Mouse (Mus musculus): ENCODE results near the gene Ydjc. TPM values are rescaled to one million over a fixed set of nuclear protein-coding genes. Genes with fewer than 3 reads are reported as not detected.

Gene Ydjc
- 37.3 and 43.7 TPM in 2 replicates for polyA plus RNA-seq (2015; fragmentation: Nextera tagmentation; extraction: Ambion mirVana)

DNA sequence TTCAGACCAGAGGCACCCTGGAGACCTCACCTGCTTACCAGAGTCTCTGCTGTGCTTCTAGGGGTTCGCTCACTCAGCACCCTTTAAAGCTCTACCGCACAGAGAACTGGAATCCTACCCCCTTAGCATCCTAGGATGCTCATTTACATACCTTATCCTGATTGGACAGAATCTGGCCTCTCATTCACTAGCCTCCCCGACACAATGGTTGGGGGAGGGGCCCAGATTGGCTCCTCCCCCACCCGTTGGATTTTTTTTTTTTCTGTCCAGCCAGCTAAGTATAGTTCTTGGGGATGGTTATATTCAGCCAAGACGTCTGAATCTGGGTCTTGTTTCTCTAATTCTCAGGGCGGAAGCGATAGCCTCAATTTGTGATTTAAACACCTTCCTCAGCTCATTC is at the start of gene Ydjc:
Gene Ydjc, plus strand, starts transcription at position 283 of the 400 bp plus-strand sequence.
- Histone ChIP-seq H3K27ac (no peak within 1 kb of the TSS), H3K27me3 (replicated peaks) (no peaks in the 10 kb centered on the region), H3K36me3 (replicated peaks) (no peaks in the 10 kb centered on the region), H3K4me1 (peaks cover 17% of the 10 kb centered on the region), H3K4me3 (no peak within 1 kb of the TSS), H3K9me3 (no peaks in the 10 kb centered on the region), H3K4me2 (no peak within 1 kb of the TSS), H3K9ac (no peak within 1 kb of the TSS)
- 17% methylated on average over 7 of the region's 7 CpGs for WGBS
- no peak for ATAC-seq (replicated peaks)

DNA sequence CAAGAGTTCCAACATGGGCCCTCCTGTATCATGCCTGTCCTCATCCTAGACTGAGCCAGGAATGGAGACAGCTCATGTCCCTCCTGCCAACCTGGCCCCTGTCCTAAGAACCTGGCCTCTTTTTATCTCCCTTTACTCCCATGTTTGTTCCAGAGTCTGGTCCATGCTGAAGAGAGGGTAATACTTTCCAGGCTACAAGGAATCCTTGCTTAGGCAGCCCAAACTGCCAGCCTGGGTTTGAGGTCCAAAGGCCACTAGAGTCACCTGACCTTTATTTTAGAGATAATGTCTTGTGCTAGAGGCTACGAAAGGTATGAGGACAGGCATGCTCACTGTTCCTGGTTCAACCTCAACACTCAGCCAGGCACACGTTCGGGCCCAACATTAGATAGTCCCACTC is 47.5 kb upstream of the Ydjc start:
- ATAC-seq (replicated peaks): no peak
- no peak overlapping the region for H3K4me2 ChIP-seq
- no peak overlapping the region for H3K9ac ChIP-seq
- no peaks in the 10 kb centered on the region for H3K27me3 ChIP-seq (replicated peaks)
- peaks cover 39% of the 10 kb centered on the region for H3K36me3 ChIP-seq (replicated peaks)
- H3K4me1 ChIP-seq: no peaks in the 10 kb centered on the region
- H3K27ac ChIP-seq: no peak overlapping the region
- 97% methylated on average over 3 of the region's 3 CpGs for WGBS
- no peak overlapping the region for H3K4me3 ChIP-seq
- H3K9me3 ChIP-seq: no peaks in the 10 kb centered on the region

DNA sequence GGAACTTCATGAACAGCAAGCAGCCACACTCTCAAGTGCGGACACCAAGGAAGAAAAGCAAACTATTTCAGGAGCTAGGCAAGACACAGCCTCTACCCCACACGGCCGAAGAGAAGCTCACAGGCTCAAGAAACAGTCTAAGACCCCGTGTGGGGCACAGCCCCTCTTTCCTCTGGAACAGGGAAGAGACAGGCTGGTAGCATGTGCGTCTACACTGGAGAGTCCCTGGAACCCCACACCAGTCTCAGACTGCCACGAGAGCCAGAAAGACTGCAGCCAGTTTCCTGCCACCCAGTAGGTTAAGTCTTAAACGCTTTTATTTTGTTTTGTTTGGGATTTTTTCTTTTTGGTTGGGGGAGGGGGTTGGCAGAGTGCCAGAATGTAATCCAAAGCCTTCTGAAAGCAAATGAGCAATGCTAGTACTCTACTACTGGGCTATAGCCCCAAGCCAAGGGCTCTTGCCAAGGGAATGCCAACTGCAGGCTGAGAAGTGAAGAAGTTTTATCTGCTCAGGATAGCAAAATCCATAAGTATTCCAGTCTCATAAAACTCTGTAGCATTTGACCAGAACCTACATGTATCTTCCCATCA is 41.7 kb upstream of the Ydjc start:
- ATAC-seq (replicated peaks): no peak
- no peaks in the 10 kb centered on the region for H3K27me3 ChIP-seq (replicated peaks)
- H3K4me3 ChIP-seq: no peak overlapping the region
- no peak overlapping the region for H3K27ac ChIP-seq
- no peak overlapping the region for H3K9ac ChIP-seq
- H3K9me3 ChIP-seq: no peaks in the 10 kb centered on the region
- whole genome bisulfite sequencing: 65% methylated on average over 7 of the region's 7 CpGs
- peaks cover 26% of the 10 kb centered on the region for H3K36me3 ChIP-seq (replicated peaks)
- peaks cover 3% of the 10 kb centered on the region; the same call in 1 of the 2 replicates for H3K4me1 ChIP-seq
- no peak overlapping the region for H3K4me2 ChIP-seq

DNA sequence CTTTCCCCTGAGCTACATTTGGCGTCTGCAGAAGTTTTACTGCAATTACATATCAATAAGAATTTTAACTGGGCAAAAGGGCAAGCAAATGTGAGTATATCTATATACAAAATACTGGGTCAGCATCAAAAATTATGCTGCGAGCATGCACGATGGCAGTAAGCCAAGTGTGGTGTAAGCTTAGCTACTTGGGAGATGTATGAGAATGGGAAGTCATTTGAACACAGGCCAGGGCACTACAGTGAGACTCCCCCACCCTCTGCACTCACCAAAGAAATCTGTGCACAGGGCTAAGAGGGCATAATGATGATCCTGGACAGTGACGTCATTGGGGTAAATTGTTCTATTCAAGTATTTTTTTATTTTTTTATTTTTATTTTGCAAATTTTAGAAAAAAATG is 39.8 kb upstream of the Ydjc start:
- ATAC-seq (replicated peaks): no peak
- Histone ChIP-seq H3K27ac (no peak overlapping the region), H3K4me3 (no peak overlapping the region), H3K4me2 (no peak overlapping the region), H3K9ac (no peak overlapping the region), H3K36me3 (replicated peaks) (peaks cover 17% of the 10 kb centered on the region; the same call in 1 of the 2 replicates), H3K4me1 (peaks cover 6% of the 10 kb centered on the region), H3K9me3 (no peaks in the 10 kb centered on the region), H3K27me3 (replicated peaks) (no peaks in the 10 kb centered on the region)
- WGBS: 88% methylated on average over 4 of the region's 4 CpGs

DNA sequence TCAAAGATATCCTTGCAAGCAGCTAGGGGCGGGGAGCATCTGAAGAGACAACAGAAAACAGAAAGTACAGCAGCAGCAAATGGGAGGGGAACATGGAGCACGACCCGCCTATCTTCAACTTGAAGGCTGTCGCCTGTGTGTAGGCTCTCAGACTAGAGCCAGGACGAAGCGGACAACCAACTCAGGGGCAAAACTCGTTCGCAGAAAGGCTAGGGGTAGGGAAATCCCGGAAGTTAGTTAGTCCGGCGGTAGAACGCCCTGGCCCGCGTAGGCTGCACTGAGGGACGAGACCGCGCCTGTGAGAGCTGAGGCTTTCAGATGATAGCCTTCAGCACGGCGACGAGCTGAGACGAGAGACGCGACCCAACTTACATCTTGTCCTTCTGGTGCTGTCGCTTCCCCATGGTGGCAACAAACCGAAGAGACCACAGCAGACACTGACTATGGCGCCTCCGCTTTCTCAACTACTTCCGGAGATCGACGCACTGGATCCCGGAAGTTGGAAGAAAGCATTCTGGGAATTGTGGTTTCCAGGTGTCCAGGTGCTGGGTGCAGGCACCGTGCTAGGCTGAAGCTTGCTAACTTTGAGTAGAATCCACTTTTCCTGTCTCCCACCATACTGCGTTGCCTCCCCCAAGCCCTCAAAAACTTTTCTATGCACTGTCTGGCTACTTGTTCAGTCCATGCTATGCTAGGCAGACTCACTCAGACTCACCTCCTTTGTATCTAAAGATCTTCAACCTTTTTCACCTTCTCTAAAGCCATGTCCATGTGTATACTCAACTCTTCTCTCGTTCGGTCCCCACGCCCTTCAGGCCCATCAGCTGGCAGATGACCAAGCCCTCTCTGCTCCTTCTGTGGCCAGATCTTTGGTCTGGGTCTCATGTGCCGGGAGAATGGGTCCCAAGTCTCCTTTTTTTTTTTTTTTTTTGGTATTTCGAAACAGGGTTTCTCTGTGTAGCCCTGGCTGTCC is 33.4 kb upstream of the Ydjc start, which contains the start of gene Ppil2:
Gene Ppil2, minus strand, starts transcription at position 487 of the 973 bp plus-strand sequence.
- WGBS: 10% methylated on average over 38 of the region's 38 CpGs
- Histone ChIP-seq H3K27me3 (replicated peaks) (no peaks in the 10 kb centered on the region), H3K36me3 (replicated peaks) (0 out of 2 replicates have a peak, but pooled peaks cover 9% of the 10 kb centered on the region), H3K4me2 (peak within 1 kb of the TSS; percentile 74), H3K4me3 (peak within 1 kb of the TSS; percentile 95), H3K27ac (peak within 1 kb of the TSS; percentile 79), H3K9ac (peak within 1 kb of the TSS; percentile 79), H3K4me1 (peaks cover 12% of the 10 kb centered on the region), H3K9me3 (no peaks in the 10 kb centered on the region)
- peak; percentile 83 for ATAC-seq (replicated peaks)

DNA sequence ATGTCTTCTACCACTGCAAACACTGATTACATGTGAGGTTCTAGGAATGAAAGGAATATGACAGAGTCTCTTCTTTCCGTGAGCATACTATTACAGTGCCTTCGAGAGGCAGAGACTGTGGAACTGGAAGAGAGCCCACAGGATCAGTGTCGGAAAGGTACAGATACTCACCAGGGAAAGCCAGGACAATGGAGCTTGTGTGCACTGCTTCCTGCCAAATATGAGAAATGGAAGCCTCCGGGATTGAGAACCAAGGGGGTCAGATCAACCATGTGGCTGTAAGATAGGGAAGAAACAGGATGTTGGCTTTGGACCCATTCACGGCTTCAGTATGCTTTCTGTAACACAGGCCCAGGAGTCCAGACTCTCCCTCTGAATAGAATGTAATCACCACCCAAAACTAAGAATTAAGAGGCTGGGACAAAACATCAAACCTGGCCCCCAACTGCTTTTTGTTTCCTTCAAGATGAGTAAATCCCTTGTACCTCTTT is 27.1 kb upstream of the Ydjc start:
- H3K27me3 ChIP-seq (replicated peaks): no peaks in the 10 kb centered on the region
- ATAC-seq (replicated peaks): no peak
- no peaks in the 10 kb centered on the region for H3K9me3 ChIP-seq
- no peak overlapping the region for H3K4me2 ChIP-seq
- H3K27ac ChIP-seq: no peak overlapping the region
- no peak overlapping the region for H3K4me3 ChIP-seq
- no peaks in the 10 kb centered on the region for H3K4me1 ChIP-seq
- H3K9ac ChIP-seq: no peak overlapping the region
- WGBS: 85% methylated on average over 5 of the region's 5 CpGs
- no peaks in the 10 kb centered on the region for H3K36me3 ChIP-seq (replicated peaks)

DNA sequence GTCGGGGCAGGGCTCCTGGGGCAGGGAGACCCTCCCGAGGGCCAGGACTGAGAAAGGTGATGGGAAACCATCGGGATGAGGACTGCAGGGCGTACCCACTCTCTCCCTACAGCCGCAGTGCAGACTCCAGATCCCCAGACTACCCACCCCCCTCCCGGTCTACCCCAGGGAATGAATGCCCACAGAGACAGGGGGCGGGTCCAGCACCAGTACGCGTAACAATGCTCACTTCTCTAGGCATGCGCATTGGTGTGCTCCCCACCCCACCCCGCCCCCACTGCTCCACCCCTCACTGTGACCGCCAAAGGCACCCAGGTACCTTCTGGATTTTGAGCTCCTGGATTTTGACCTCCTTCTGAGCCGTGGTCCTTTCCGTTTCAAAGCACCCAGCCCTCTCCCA is 22.9 kb upstream of the Ydjc start:
- Histone ChIP-seq H3K4me2 (peak overlapping the region; percentile 20), H3K36me3 (replicated peaks) (no peaks in the 10 kb centered on the region), H3K9me3 (no peaks in the 10 kb centered on the region), H3K27ac (no peak overlapping the region), H3K27me3 (replicated peaks) (no peaks in the 10 kb centered on the region), H3K9ac (no peak overlapping the region), H3K4me3 (peak overlapping the region; percentile 19), H3K4me1 (peaks cover 20% of the 10 kb centered on the region)
- ATAC-seq (replicated peaks): no peak
- WGBS: 41% methylated on average over 14 of the region's 14 CpGs

DNA sequence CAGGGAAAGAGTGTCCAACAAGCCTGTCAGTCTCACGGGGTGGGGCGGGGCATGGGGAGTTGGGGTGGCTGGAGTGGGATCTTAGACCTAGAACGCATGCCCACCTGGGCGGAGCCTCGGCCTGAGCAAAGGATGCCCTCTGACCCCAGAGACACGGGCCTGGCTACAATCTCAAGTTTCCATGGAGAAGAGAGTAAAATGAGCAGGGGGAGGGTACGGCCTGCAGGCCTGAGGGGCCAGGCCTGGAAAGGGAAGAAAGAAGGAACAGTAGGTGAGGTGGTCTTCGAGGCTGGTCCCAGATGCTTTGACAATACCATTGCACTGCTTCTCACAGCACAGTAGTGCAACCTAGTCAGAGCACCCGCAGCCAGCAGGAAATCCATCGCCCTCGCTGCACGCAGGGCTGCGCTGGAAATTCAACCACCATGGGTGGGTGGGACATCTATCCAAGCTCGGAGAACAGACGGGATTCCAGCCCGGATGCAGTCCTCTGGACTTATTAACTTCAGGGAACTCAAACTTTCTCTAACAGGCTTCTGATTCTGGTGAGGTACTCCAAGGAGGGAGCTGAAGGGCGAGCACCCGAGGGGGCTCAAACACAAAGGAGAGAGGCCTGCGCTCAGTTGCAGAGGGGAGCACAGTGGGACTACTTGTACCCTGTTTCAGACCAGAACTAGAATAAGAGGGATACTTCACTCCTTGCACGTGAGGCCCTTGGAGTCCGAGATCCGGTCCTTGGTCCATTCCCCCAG is 20.1 kb upstream of the Ydjc start:
- H3K36me3 ChIP-seq (replicated peaks): no peaks in the 10 kb centered on the region
- no peaks in the 10 kb centered on the region for H3K27me3 ChIP-seq (replicated peaks)
- peak overlapping the region; percentile 18 for H3K9ac ChIP-seq
- H3K4me1 ChIP-seq: peaks cover 20% of the 10 kb centered on the region
- H3K4me2 ChIP-seq: peak overlapping the region; percentile 71
- ATAC-seq (replicated peaks): peak; percentile 25; the same call in 1 of the 2 replicates
- WGBS: 2% methylated on average over 22 of the region's 22 CpGs
- no peak overlapping the region for H3K27ac ChIP-seq
- peak overlapping the region; percentile 43 for H3K4me3 ChIP-seq
- no peaks in the 10 kb centered on the region for H3K9me3 ChIP-seq

DNA sequence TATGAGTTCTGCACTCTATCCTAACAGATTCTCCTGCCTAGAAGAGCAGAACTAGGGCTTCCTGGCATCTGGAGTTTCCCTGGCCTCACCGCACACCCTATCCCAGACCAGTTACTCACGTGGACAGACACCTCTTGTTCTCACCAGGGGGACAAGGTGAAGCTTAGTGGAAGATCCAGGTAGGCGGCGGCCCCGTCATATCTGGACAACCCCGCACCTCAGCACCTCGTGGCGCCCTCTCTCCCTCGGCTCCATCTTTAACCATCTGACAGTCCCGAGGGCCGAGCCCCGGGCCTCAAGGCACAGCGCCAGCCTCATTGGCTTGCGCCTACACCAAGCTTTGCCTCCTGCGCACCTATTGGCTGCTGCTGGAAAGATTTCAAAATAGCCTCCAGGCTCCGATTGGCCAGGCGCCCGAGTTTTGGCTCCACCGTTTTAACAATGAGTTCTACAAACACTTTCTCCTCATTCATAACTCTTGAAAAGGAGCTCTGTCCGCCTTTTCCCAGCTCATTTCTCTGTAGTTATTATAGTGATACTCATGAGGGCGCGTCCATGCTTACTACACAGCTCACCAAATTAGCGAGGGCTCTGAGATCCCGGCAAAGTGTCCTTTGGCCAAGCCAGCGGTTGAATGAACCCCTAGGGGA is 19.4 kb upstream of the Ydjc start, which contains the start of gene 2610318N02Rik:
Gene 2610318N02Rik, minus strand, starts transcription at position 297 of the 650 bp plus-strand sequence.
- H3K4me2 ChIP-seq: peak within 1 kb of the TSS; percentile 71
- H3K9me3 ChIP-seq: no peaks in the 10 kb centered on the region
- ATAC-seq (replicated peaks): peak; percentile 93
- under 1% methylated on average over 25 of the region's 25 CpGs for WGBS
- no peaks in the 10 kb centered on the region for H3K27me3 ChIP-seq (replicated peaks)
- H3K9ac ChIP-seq: peak within 1 kb of the TSS; percentile 18
- H3K36me3 ChIP-seq (replicated peaks): no peaks in the 10 kb centered on the region
- peak within 1 kb of the TSS; percentile 43 for H3K4me3 ChIP-seq
- H3K4me1 ChIP-seq: peaks cover 20% of the 10 kb centered on the region
- no peak within 1 kb of the TSS for H3K27ac ChIP-seq

DNA sequence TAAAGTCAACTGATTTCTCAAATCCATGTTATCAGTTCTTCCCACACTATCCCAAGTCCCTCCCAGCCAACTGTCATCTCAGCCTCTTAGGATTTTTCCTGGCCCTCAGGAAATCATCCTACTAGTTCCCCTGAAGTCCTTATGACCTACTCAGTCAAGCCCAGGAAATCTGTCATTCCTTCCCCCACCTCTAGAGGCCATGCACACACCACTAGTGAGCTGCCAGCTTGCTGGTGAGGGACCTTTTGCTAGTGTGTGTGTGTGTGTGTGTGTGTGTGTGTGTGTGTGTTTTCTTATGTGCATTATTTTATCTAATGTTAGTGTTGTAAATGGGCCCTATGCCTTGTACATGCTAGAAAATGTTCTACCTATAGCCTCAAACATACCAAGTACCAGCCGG is 17.1 kb upstream of the Ydjc start:
- H3K9me3 ChIP-seq: no peaks in the 10 kb centered on the region
- H3K4me3 ChIP-seq: no peak overlapping the region
- ATAC-seq (replicated peaks): no peak
- H3K9ac ChIP-seq: no peak overlapping the region
- WGBS: 100% methylated on average over 1 of the region's 1 CpGs
- H3K4me2 ChIP-seq: no peak overlapping the region
- 0 out of 2 replicates have a peak, but pooled peaks cover 3% of the 10 kb centered on the region for H3K27me3 ChIP-seq (replicated peaks)
- no peaks in the 10 kb centered on the region for H3K36me3 ChIP-seq (replicated peaks)
- H3K4me1 ChIP-seq: peaks cover 32% of the 10 kb centered on the region
- H3K27ac ChIP-seq: no peak overlapping the region
